Mouse (Mus musculus) lung, postnatal 36 days (tissue): Measurements from ENCODE around the gene Fcgr1.
"Not testable (repeated sequence)": the region's sequence is repeated elsewhere in the genome, so short reads cannot be mapped to it uniquely, and the experiment has no call there.

Experiments
- DNase-seq: peaks from one replicate; pipeline ENCODE4 v3.0.0; 2022; ENCODE audit warnings: mixed read lengths

Gene Fcgr1

GRCm38 (mm10) chr3:96323806-96324205, 30.0 kb upstream of the Fcgr1 start:
- DNase-seq: not testable (repeated sequence)

- DNase-seq: no peak
Observed at GRCm38 (mm10) chr3:96322609-96323008, 28.8 kb upstream of the Fcgr1 start.

DNA sequence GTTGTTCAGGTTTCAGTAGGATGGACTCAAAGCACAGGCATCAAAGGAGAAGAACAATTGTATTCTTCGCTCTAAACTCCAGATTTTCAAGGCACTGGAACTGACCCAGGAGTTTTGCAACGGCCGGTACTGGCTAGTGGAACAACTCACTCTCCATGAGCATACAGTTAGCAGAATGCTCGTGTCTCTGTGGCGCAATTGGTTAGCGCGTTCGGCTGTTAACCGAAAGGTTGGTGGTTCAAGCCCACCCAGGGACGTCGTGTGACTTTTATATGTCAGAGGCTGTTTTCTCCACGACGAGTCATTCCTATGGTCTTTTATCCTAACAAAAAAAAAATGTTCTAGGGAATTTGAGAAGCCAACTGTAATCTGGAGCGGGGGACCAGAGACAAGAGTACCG, 28.1 kb upstream of the Fcgr1 start:
- DNase-seq: no peak

DNA sequence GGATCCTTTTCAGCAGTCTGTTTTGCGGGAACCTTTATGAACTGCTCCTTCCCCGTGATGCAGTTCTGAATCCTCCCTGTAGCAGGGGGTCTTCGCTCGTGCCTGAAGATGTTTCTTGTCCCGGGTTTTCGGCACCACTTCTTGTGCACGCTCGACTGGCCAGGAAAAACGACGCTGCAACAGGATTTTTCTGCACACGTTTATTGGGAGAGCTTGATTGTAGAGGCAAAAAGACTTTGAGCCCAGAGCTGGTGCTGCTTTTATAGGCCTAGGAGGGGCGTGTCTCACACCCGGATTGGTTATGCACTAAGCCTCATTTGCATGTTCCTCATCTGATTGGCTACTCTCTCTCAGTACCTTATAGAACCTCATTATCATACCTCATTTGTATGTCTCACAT, 26.2 kb upstream of the Fcgr1 start:
- not testable (repeated sequence) for DNase-seq

DNA sequence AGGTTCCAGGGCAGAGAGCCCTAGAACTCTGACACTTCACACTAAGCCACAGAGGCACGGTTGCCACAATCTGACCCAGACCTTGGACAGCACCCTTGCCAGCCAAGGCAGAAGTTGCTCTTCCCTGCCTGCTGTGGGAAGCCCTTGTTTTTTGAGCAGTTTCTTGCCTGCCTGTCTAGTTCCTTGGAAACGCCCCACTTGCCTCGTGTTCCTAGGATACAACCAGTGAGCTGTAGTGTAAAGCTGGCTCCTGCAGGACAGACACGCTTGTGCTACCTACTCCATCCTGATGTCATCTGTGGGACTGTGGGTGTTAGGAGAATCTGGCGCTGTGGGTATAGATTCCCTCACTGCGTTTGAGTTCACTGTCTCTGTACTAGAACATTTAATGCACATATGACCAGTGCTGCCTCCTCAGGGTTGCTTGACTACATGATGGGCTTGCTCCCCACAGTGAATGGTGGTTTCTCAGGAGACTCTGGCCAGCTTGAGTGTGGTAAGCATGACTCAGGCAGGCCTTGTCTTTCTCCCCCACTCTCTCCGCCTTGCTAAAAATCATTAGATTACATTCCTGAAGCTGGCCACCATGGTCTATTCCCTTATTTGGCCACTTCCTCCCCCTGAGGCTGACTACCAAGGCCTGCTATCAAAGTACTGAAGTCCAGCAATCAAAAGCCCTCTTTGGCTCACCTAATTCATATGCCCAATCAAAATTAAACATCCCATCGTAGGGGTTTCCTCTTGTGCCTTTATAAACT, 18.8 kb upstream of the Fcgr1 start:
- no peak for DNase-seq

GRCm38 (mm10) chr3:96309441-96309840, 15.7 kb upstream of the Fcgr1 start:
- DNase-seq: no peak

GRCm38 (mm10) chr3:96306506-96306905, 12.7 kb upstream of the Fcgr1 start:
- DNase-seq: no peak

- DNase-seq: no peak
Observed at GRCm38 (mm10) chr3:96302076-96302475, 8.3 kb upstream of the Fcgr1 start.

DNA sequence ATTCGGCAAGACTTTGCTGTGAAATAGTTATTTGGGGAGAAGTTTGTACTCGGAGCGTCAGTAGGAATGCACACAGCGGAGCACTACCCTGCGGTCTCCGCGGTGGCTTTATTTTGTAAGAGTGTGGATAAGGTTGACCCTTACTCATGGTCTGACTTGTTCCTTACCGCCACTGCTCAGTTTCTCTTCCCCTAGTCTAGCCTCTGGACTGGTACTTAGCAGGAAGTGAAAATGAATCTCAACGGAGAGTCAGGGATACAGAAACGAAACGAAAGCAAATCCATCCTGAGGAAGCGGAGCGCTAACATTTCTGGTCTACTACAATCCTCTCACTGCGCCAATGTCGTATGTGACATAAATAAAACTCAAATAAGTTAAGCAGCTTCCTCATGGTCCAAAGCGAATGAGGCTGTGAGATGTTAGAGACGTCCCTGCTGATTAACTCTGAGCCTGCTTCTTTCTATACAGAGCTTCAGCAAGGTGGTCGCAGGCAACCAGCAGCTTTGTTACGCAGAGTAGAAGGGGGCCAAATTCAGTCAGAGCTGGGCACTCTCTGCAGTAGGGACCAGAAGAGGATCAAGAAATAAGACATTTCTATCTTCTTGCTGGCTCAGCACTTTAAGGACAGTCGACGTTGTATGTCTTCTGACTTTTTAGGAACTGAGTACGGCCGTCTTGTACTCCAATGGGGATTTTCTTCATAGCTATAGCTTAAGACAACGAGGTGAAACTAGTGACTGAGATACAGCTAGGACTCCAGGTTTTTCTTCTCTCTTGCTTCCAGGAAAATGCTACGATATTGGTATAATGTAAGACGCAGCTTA, 7.1 kb upstream of the Fcgr1 start:
- peak; percentile 65 for DNase-seq

DNA sequence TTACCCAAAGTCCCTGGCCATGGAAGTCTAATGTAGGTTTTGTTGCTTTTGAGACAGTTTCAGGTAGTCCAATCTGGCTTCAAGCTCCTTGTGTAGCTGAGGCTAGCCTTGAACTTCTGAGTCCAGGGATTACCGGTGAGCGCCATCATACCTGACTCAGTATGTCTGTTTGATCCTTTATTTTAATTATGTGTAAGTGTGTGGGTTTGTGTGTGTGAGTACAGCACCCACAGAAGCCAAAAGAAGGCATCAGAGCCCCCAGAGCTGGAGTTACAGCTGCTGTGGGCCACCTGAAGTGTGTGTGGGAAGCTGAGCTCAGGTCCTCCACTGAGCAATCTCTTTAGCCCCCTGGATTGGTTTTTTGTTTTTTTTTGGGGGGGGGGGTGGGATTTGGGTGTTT, 5.8 kb upstream of the Fcgr1 start:
- no peak for DNase-seq

DNA sequence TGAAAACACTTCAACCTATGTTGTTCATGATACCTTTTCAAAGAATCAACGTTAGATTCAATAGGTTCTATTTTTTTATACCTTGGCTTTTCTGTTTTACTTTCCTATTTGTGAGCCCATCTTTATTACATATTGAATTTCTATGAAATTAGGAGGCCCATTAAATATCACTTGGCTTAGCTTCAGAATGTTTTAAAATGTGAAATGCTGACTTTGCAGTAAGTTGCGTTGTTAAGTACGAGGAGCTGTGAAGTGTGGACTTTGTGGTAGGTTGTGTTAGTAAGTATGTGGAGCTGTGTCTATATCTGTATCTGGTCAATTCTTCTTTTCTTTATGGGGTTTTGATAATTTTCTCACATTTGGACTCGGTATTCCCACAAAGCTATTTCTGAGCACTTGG, 4.6 kb upstream of the Fcgr1 start:
- no peak for DNase-seq

DNA sequence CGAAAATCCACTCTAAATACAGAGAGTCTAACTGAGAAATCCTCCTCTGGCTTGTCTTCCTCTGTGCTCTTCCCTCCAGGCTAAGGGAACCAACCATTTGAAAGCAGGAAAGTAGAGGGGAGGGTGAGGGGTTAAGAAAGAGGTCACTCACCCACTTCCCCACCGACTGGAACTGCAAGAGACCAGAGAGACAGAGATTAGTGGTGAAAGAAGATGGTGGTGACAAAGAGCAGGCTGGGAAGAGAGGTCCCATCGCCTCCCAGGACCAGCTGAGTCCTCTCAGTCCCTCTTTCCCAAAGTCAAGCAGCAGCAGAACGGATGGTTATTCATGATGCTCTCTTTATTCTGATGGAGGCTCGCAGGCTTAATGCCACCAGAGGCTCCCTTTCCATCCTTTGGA, 401 bp downstream of the Fcgr1 start:
- peak; percentile 27 for DNase-seq

DNA sequence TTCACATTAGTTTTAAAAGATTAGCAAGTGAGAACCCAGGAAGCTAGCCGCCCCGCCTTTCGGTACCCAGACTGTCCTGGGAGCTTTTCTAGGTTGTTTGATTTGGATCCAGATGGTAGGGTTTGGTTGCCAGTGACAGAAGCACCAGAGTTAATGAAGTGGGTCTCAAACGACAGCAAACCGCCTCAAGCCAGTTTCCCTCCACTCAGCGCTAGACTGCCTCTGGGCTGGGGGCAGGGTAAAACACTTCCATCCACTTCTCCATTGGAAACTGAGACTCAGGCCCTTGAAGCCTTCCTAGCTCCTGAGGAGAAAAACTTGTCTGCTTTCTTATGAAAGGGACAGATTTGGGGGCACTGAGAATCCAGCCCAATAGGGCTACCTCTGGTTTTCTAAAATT, 1.1 kb downstream of the Fcgr1 start:
- no peak for DNase-seq

- DNase-seq: not testable (repeated sequence)
Observed at GRCm38 (mm10) chr3:96290727-96291126, 3.0 kb downstream of the Fcgr1 start.

- DNase-seq: no peak
Observed at GRCm38 (mm10) chr3:96289201-96289600, 4.6 kb downstream of the Fcgr1 start.

- DNase-seq: not testable (repeated sequence)
Observed at GRCm38 (mm10) chr3:96287334-96287733, 6.4 kb downstream of the Fcgr1 start.

DNA sequence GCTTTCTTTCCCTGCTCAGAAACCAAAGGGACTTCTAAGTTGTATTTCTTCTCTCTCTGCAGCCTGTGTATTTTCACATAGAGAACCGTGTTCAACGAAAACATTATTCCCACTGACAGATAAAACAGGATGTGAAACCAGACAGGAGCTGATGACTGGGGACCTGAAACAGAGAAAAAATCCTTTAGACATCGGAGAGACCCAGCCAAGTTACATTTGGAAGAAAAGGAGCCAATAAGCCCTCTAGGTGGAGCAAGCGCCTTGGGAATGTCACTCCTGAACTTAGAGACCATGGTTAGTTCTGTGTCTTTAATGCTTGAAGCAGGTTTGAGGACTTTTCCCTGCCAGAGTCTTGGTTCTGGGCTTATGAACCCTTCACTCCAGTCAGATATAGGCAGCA, 9.3 kb downstream of the Fcgr1 start:
- DNase-seq: peak; percentile 53

GRCm38 (mm10) chr3:96280660-96281059, 13.1 kb downstream of the Fcgr1 start:
- DNase-seq: no peak

DNA sequence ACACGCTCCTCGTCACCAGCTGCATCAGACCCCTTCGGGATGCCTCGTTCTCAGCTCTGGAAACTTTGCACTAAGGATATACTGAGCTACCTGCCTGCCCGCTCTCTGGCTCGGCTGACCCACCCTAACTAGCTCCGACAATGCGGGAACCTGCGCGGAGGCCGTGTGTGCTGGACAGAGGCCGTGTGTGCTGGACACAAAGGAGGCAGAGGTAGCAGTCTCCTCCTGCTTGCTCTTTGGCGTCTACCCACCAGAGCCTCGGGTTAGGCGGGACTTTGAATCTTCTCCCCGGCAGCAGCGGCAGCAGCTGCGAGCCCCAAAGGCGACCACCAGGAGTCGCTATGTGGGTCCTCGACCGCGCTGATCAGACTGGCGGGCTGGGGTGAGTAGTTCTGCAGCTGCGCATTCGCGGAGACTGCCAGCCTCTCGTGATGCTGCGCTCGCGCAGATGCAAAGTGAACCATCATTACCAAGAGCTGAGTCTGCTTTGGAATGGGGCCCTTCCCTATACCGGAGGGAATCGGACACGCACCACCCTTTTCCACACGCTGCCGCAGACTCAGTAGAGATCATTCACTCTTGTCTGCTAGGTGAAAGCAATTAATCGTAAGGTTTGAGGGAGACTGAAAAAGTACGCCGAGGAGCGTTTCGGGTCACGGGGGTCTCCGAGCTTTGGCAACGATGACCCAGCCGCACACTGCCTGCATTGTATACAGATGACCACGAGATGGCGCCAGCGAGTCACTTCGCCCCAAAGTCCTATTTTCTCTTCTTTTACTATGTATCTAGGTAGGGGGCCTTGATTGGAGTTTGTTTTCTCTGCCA, 15.8 kb downstream of the Fcgr1 start:
- DNase-seq: peak; percentile 91

DNA sequence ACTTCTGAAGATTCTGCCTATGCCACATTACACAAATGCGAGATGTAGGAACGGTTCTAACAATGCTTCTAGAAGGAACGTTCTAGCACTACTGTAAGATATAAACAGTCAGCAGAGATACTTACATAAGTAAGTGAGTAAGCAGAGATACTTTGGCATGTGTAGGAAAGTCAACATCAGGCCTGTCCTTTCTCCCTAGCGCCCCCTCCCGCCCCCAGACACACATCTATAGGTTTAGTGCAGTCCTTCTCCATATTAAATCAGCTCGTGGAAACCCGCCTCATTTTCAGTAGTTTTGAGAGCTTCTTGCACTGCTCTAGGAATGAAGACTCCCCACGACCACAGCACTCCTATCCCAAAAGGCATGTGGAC, 16.4 kb downstream of the Fcgr1 start:
- peak; percentile 50 for DNase-seq

- no peak for DNase-seq
Observed at GRCm38 (mm10) chr3:96273591-96274465, 19.9 kb downstream of the Fcgr1 start.
